9 mouse cellular contexts compared by ENCODE assay signal in the genomic region with DNA sequence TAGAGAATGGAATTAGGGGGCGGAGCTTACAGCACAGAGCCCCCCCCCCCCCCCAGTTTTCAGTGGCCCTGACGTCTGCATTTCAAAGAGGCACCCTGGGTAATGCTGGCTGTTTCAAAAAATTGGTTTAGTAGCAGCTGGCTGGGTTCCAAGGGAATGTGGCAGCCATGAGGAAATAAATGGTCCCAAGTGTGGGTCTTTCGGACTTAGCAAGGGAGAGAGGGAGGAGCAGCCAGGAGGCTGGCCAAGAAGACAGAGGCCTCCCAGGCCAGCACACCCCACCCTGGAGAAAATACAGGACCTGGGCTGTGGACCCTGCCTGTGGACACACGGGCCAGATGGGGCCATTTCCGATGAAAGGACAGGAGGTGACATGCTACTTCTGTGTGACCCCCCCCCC.
DNase-seq lines count a peak whose midpoint lies in the region; ATAC-seq and TF ChIP-seq lines count a peak whose summit lies in the region.
"Had no signal": no experiment of that assay in that cellular context is flagged by ENCODE, and none has a peak within 500 bp of the region (broad histone marks: within the 10 kb centered on the region; RNA-seq: fewer than 3 reads in every experiment).

No protein-coding gene starts in this region.

- no peak overlapping the region for H3K4me3 ChIP-seq in intestine, embryonic 15.5 days (replicated peaks)
- H3K4me3 ChIP-seq in intestine, postnatal 0 days (ENCODE audit: low read depth, low read length), result no peak overlapping the region
- no peak overlapping the region for H3K4me3 ChIP-seq in embryonic facial prominence, embryonic 12.5 days
- H3K4me3 ChIP-seq in hindbrain, embryonic 14.5 days (replicated peaks; ENCODE audit: low read length), result no peak overlapping the region
- H3K4me3 ChIP-seq: heart, embryonic 13.5 days had no signal

- no peaks in the 10 kb centered on the region for H3K36me3 ChIP-seq in intestine, embryonic 15.5 days
- H3K36me3 ChIP-seq in intestine, postnatal 0 days (ENCODE audit: control insufficient read depth, insufficient read depth), result no peaks in the 10 kb centered on the region
- no peaks in the 10 kb centered on the region for H3K36me3 ChIP-seq in embryonic facial prominence, embryonic 12.5 days
- peaks cover 70% of the 10 kb centered on the region for H3K36me3 ChIP-seq in hindbrain, embryonic 14.5 days (replicated peaks; ENCODE audit: control insufficient read depth, insufficient read depth)
- H3K36me3 ChIP-seq: heart, embryonic 13.5 days had no signal

- no peaks in the 10 kb centered on the region for H3K9me3 ChIP-seq in intestine, embryonic 15.5 days
- H3K9me3 ChIP-seq in intestine, postnatal 0 days (ENCODE audit: control insufficient read depth), result no peaks in the 10 kb centered on the region
- H3K9me3 ChIP-seq in embryonic facial prominence, embryonic 12.5 days, result no peaks in the 10 kb centered on the region
- H3K9me3 ChIP-seq in hindbrain, embryonic 14.5 days (ENCODE audit: control insufficient read depth, low read length), result no peaks in the 10 kb centered on the region
- H3K9me3 ChIP-seq: heart, embryonic 13.5 days had no signal

- no peak for TF ChIP-seq CTCF in intestine, postnatal 0 days (IDR thresholded peaks at IDR 0.05; ENCODE audit: low read depth)

- H3K9ac ChIP-seq in intestine, embryonic 15.5 days, result no peak overlapping the region
- H3K9ac ChIP-seq in intestine, postnatal 0 days (ENCODE audit: low read depth, low read length), result no peak overlapping the region
- H3K9ac ChIP-seq in embryonic facial prominence, embryonic 12.5 days, result no peak overlapping the region
- no peak overlapping the region for H3K9ac ChIP-seq in hindbrain, embryonic 14.5 days
- H3K9ac ChIP-seq: heart, embryonic 13.5 days had no signal

- WGBS in intestine, embryonic 15.5 days, result 24% methylated on average over 5 of the region's 5 CpGs
- 15% methylated on average over 5 of the region's 5 CpGs for WGBS in intestine, postnatal 0 days
- 37% methylated on average over 5 of the region's 5 CpGs for WGBS in embryonic facial prominence, embryonic 12.5 days
- WGBS in hindbrain, embryonic 14.5 days, result 35% methylated on average over 5 of the region's 5 CpGs

- DNase-seq in hindbrain, embryonic 14.5 days (ENCODE audit: low spot score), result peak; percentile 55
- peak; percentile 32 to 55 for DNase-seq in lung, postnatal 4 days
- DNase-seq in cerebellum, adult 11-12 months, result no peak

- peaks cover 9% of the 10 kb centered on the region for H3K4me1 ChIP-seq in intestine, embryonic 15.5 days (replicated peaks)
- no peaks in the 10 kb centered on the region for H3K4me1 ChIP-seq in intestine, postnatal 0 days (replicated peaks; ENCODE audit: control insufficient read depth, insufficient read depth, low read length)
- peaks cover 16% of the 10 kb centered on the region for H3K4me1 ChIP-seq in embryonic facial prominence, embryonic 12.5 days
- peaks cover 5% of the 10 kb centered on the region; the same call in 1 of the 2 replicates for H3K4me1 ChIP-seq in hindbrain, embryonic 14.5 days (replicated peaks; ENCODE audit: control insufficient read depth, insufficient read depth, low read length)

- H3K27me3 ChIP-seq in intestine, embryonic 15.5 days (replicated peaks), result no peaks in the 10 kb centered on the region
- H3K27me3 ChIP-seq in intestine, postnatal 0 days (replicated peaks; ENCODE audit: control insufficient read depth, insufficient read depth, low read length), result no peaks in the 10 kb centered on the region
- no peaks in the 10 kb centered on the region for H3K27me3 ChIP-seq in embryonic facial prominence, embryonic 12.5 days
- H3K27me3 ChIP-seq in hindbrain, embryonic 14.5 days (ENCODE audit: control insufficient read depth, insufficient read depth, low read length), result no peaks in the 10 kb centered on the region

- ATAC-seq in intestine, embryonic 15.5 days, result peak; percentile 71
- no peak for ATAC-seq in intestine, postnatal 0 days
- no peak; the same call in 1 of the 2 replicates for ATAC-seq in embryonic facial prominence, embryonic 12.5 days (ENCODE audit: insufficient number of reproducible peaks, insufficient read depth, low FRiP score, low TSS enrichment)
- peak; percentile 49; the same call in 1 of the 2 replicates for ATAC-seq in hindbrain, embryonic 14.5 days (ENCODE audit: low FRiP score)
- ATAC-seq in activated CD4-positive, CD25-positive, alpha-beta regulatory T cell, adult 4 months, result no peak
- ATAC-seq in frontal cortex, adult (ENCODE audit: low TSS enrichment), result no peak

- H3K27ac ChIP-seq in intestine, embryonic 15.5 days, result no peak overlapping the region
- H3K27ac ChIP-seq in intestine, postnatal 0 days (ENCODE audit: low read depth, low read length), result no peak overlapping the region
- H3K27ac ChIP-seq in embryonic facial prominence, embryonic 12.5 days, result 0 out of 2 replicates have a peak overlapping the region, but pooled peaks have one; percentile 48
- H3K27ac ChIP-seq in hindbrain, embryonic 14.5 days, result 0 out of 2 replicates have a peak overlapping the region, but pooled peaks have one; percentile 1
- H3K27ac ChIP-seq: heart, embryonic 13.5 days had no signal

- H3K4me2 ChIP-seq in intestine, embryonic 15.5 days (replicated peaks), result no peak overlapping the region
- no peak overlapping the region for H3K4me2 ChIP-seq in intestine, postnatal 0 days (replicated peaks; ENCODE audit: low read depth)
- no peak overlapping the region for H3K4me2 ChIP-seq in embryonic facial prominence, embryonic 12.5 days (replicated peaks)
- no peak overlapping the region for H3K4me2 ChIP-seq in hindbrain, embryonic 14.5 days (replicated peaks)
- H3K4me2 ChIP-seq: heart, embryonic 13.5 days had no signal

Comparison
In these comparisons a context has a peak if more than half of its experiments do, and no peak if none do; other contexts are left out.
1. ATAC-seq: peak in intestine, embryonic 15.5 days (single experiment) and hindbrain, embryonic 14.5 days (single experiment); none in intestine, postnatal 0 days (single experiment), embryonic facial prominence, embryonic 12.5 days (single experiment), activated CD4-positive, CD25-positive, alpha-beta regulatory T cell, adult 4 months (single experiment) and frontal cortex, adult (single experiment).
2. H3K27ac ChIP-seq: peak in embryonic facial prominence, embryonic 12.5 days (single experiment) and hindbrain, embryonic 14.5 days (single experiment); none in intestine, embryonic 15.5 days (single experiment) and intestine, postnatal 0 days (single experiment).